Mouse (Mus musculus): Measurements from ENCODE around the gene Klhdc8a. TPM values are rescaled to one million over a fixed set of nuclear protein-coding genes. Genes with fewer than 3 reads are reported as not detected.
"Not testable (repeated sequence)": the region's sequence is repeated elsewhere in the genome, so short reads cannot be mapped to it uniquely, and the experiment has no call there.

The Klhdc8a gene
- polyA plus RNA-seq, 1 experiment from 2014 or later, result 6.1 TPM

GRCm38 (mm10) chr1:132276694-132277093, 21.7 kb upstream of the Klhdc8a start:
- ATAC-seq (ENCODE audit: low read depth), result no peak
- 78% methylated on average over 3 of the region's 3 CpGs for WGBS

GRCm38 (mm10) chr1:132277124-132277523, 21.3 kb upstream of the Klhdc8a start:
- no peak overlapping the region for H3K9ac ChIP-seq
- 68% methylated on average over 6 of the region's 6 CpGs for WGBS
- no peak overlapping the region for H3K4me3 ChIP-seq
- H3K9me3 ChIP-seq, result no peaks in the 10 kb centered on the region
- ATAC-seq (ENCODE audit: low read depth), result no peak
- peaks cover 12% of the 10 kb centered on the region for H3K4me1 ChIP-seq (replicated peaks)
- no peak overlapping the region for H3K27ac ChIP-seq (replicated peaks)
- no peak overlapping the region for H3K4me2 ChIP-seq
- H3K27me3 ChIP-seq, result no peaks in the 10 kb centered on the region
- H3K36me3 ChIP-seq, result no peaks in the 10 kb centered on the region

More at GRCm38 (mm10) chr1:132276694-132277093, 21.7 kb upstream of the Klhdc8a start:
- no peaks in the 10 kb centered on the region for H3K9me3 ChIP-seq
- peaks cover 7% of the 10 kb centered on the region for H3K4me1 ChIP-seq (replicated peaks)
- no peaks in the 10 kb centered on the region for H3K36me3 ChIP-seq
- no peak overlapping the region for H3K4me2 ChIP-seq
- H3K9ac ChIP-seq, result no peak overlapping the region
- no peak overlapping the region for H3K4me3 ChIP-seq
- no peaks in the 10 kb centered on the region for H3K27me3 ChIP-seq
- no peak overlapping the region for H3K27ac ChIP-seq (replicated peaks)

- H3K4me3 ChIP-seq; H3K27ac ChIP-seq (replicated peaks); H3K36me3 ChIP-seq; H3K4me2 ChIP-seq; H3K9ac ChIP-seq; H3K27me3 ChIP-seq; H3K9me3 ChIP-seq; ATAC-seq (ENCODE audit: low read depth): not testable (repeated sequence)
- peaks cover 34% of the 10 kb centered on the region for H3K4me1 ChIP-seq (replicated peaks)
- 72% methylated on average over 6 of the region's 6 CpGs for WGBS
Measured at GRCm38 (mm10) chr1:132280636-132281035, 17.8 kb upstream of the Klhdc8a start.

GRCm38 (mm10) chr1:132281523-132282176, 16.8 kb upstream of the Klhdc8a start:
- H3K27me3 ChIP-seq, result no peaks in the 10 kb centered on the region
- no peak overlapping the region for H3K4me3 ChIP-seq
- no peaks in the 10 kb centered on the region for H3K36me3 ChIP-seq
- H3K27ac ChIP-seq (replicated peaks), result peak overlapping the region; percentile 80
- peaks cover 37% of the 10 kb centered on the region for H3K4me1 ChIP-seq (replicated peaks)
- no peaks in the 10 kb centered on the region for H3K9me3 ChIP-seq
- 5% methylated on average over 8 of the region's 8 CpGs for WGBS
- no peak overlapping the region; the same call in 1 of the 2 replicates for H3K9ac ChIP-seq
- peak overlapping the region; percentile 12; the same call in 1 of the 2 replicates for H3K4me2 ChIP-seq
- peak; percentile 25; the same call in 1 of the 2 replicates for ATAC-seq (ENCODE audit: low read depth)

- Histone ChIP-seq H3K36me3 (no peaks in the 10 kb centered on the region), H3K4me3 (no peak overlapping the region), H3K4me2 (peak overlapping the region; percentile 12; the same call in 1 of the 2 replicates), H3K27ac (replicated peaks) (peak overlapping the region; percentile 80), H3K27me3 (no peaks in the 10 kb centered on the region), H3K9me3 (no peaks in the 10 kb centered on the region), H3K9ac (no peak overlapping the region), H3K4me1 (replicated peaks) (peaks cover 41% of the 10 kb centered on the region)
- peak; percentile 49 for ATAC-seq (ENCODE audit: low read depth)
- WGBS, result 68% methylated on average over 2 of the region's 2 CpGs
Measured at GRCm38 (mm10) chr1:132282177-132282536, 16.3 kb upstream of the Klhdc8a start.

GRCm38 (mm10) chr1:132283018-132283417, 15.4 kb upstream of the Klhdc8a start:
- Histone ChIP-seq H3K4me3 (no peak overlapping the region), H3K27me3 (no peaks in the 10 kb centered on the region), H3K36me3 (no peaks in the 10 kb centered on the region), H3K9ac (no peak overlapping the region), H3K27ac (replicated peaks) (peak overlapping the region; percentile 80), H3K4me1 (replicated peaks) (peaks cover 50% of the 10 kb centered on the region), H3K4me2 (peak overlapping the region; percentile 22; the same call in 1 of the 2 replicates), H3K9me3 (no peaks in the 10 kb centered on the region)
- peak; percentile 60; the same call in 1 of the 2 replicates for ATAC-seq (ENCODE audit: low read depth)
- 18% methylated on average over 13 of the region's 13 CpGs for WGBS

GRCm38 (mm10) chr1:132286735-132287134, 11.7 kb upstream of the Klhdc8a start:
- 81% methylated on average over 1 of the region's 1 CpGs for WGBS
- H3K36me3 ChIP-seq, result no peaks in the 10 kb centered on the region
- H3K9ac ChIP-seq, result no peak overlapping the region
- H3K4me2 ChIP-seq, result no peak overlapping the region
- no peak overlapping the region for H3K27ac ChIP-seq (replicated peaks)
- ATAC-seq (ENCODE audit: low read depth), result no peak
- H3K9me3 ChIP-seq, result no peaks in the 10 kb centered on the region
- peaks cover 79% of the 10 kb centered on the region for H3K4me1 ChIP-seq (replicated peaks)
- H3K27me3 ChIP-seq, result no peaks in the 10 kb centered on the region
- H3K4me3 ChIP-seq, result no peak overlapping the region

- no peak overlapping the region for H3K9ac ChIP-seq
- H3K27ac ChIP-seq (replicated peaks), result no peak overlapping the region
- no peaks in the 10 kb centered on the region for H3K27me3 ChIP-seq
- H3K36me3 ChIP-seq, result no peaks in the 10 kb centered on the region
- no peak for ATAC-seq (ENCODE audit: low read depth)
- no peaks in the 10 kb centered on the region for H3K9me3 ChIP-seq
- H3K4me2 ChIP-seq, result no peak overlapping the region
- 59% methylated on average over 2 of the region's 2 CpGs for WGBS
- H3K4me3 ChIP-seq, result no peak overlapping the region
- H3K4me1 ChIP-seq (replicated peaks), result peaks cover 79% of the 10 kb centered on the region
Measured at GRCm38 (mm10) chr1:132287445-132287844, 11.0 kb upstream of the Klhdc8a start.

- 11% methylated on average over 11 of the region's 11 CpGs for WGBS
- Histone ChIP-seq H3K4me2 (no peak overlapping the region), H3K36me3 (no peaks in the 10 kb centered on the region), H3K9me3 (no peaks in the 10 kb centered on the region), H3K27me3 (no peaks in the 10 kb centered on the region), H3K9ac (no peak overlapping the region), H3K4me3 (no peak overlapping the region), H3K4me1 (replicated peaks) (peaks cover 79% of the 10 kb centered on the region), H3K27ac (replicated peaks) (no peak overlapping the region)
- ATAC-seq (ENCODE audit: low read depth), result no peak
Measured at GRCm38 (mm10) chr1:132287991-132288451, 10.4 kb upstream of the Klhdc8a start.

- peak overlapping the region; percentile 39 for H3K27ac ChIP-seq (replicated peaks)
- H3K9ac ChIP-seq, result no peak overlapping the region
- no peak overlapping the region for H3K4me2 ChIP-seq
- H3K4me3 ChIP-seq, result no peak overlapping the region
- no peaks in the 10 kb centered on the region; the same call in 1 of the 2 replicates for H3K27me3 ChIP-seq
- peaks cover 68% of the 10 kb centered on the region for H3K4me1 ChIP-seq (replicated peaks)
- no peaks in the 10 kb centered on the region for H3K9me3 ChIP-seq
- 42% methylated on average over 6 of the region's 6 CpGs for WGBS
- peak; percentile 21; the same call in 1 of the 2 replicates for ATAC-seq (ENCODE audit: low read depth)
- no peaks in the 10 kb centered on the region for H3K36me3 ChIP-seq
Measured at GRCm38 (mm10) chr1:132289965-132290364, 8.5 kb upstream of the Klhdc8a start.

GRCm38 (mm10) chr1:132290921-132291675, 7.3 kb upstream of the Klhdc8a start:
- Histone ChIP-seq H3K27ac (replicated peaks) (peak overlapping the region; percentile 70), H3K27me3 (peaks cover 2% of the 10 kb centered on the region; the same call in 1 of the 2 replicates), H3K9ac (no peak overlapping the region), H3K9me3 (no peaks in the 10 kb centered on the region), H3K4me3 (no peak overlapping the region), H3K36me3 (no peaks in the 10 kb centered on the region), H3K4me2 (no peak overlapping the region), H3K4me1 (replicated peaks) (peaks cover 73% of the 10 kb centered on the region)
- peak; percentile 42; the same call in 1 of the 2 replicates for ATAC-seq (ENCODE audit: low read depth)
- 21% methylated on average over 11 of the region's 11 CpGs for WGBS

GRCm38 (mm10) chr1:132291706-132292105, 6.7 kb upstream of the Klhdc8a start:
- Histone ChIP-seq H3K9me3 (no peaks in the 10 kb centered on the region), H3K4me1 (replicated peaks) (peaks cover 70% of the 10 kb centered on the region), H3K4me3 (no peak overlapping the region), H3K27ac (replicated peaks) (peak overlapping the region; percentile 70), H3K9ac (no peak overlapping the region), H3K36me3 (no peaks in the 10 kb centered on the region), H3K27me3 (peaks cover 3% of the 10 kb centered on the region; the same call in 1 of the 2 replicates), H3K4me2 (no peak overlapping the region)
- ATAC-seq (ENCODE audit: low read depth), result peak; percentile 13; the same call in 1 of the 2 replicates
- WGBS, result 22% methylated on average over 4 of the region's 4 CpGs
